Mouse (Mus musculus) embryonic fibroblast, embryonic 13.5 days (primary cell): ENCODE data around the gene Trpc7. TPM values are rescaled to one million over a fixed set of nuclear protein-coding genes. Genes with fewer than 3 reads are reported as not detected.

Experiments used
- H3K27ac ChIP-seq: 2 replicates; pipeline ENCODE4 v1.5.1; 2012; ENCODE audit warnings: low read length, control low read depth, inconsistent platforms; ENCODE audit not compliant: insufficient read depth
- H3K4me1 ChIP-seq: 2 replicates; pipeline ENCODE4 v1.6.1; 2011; ENCODE audit warnings: low read length; ENCODE audit not compliant: control insufficient read depth, insufficient read depth
- H3K4me3 ChIP-seq: 2 replicates; pipeline ENCODE4 v1.5.1; 2011; ENCODE audit warnings: mild to moderate bottlenecking, control low read depth, low read length; ENCODE audit not compliant: insufficient read depth
- CTCF ChIP-seq: IDR thresholded peaks from 2 replicates; pipeline ENCODE4 v1.5.1; 2011; ENCODE audit warnings: mild to moderate bottlenecking, control low read depth, low read length, moderate library complexity, borderline replicate concordance; ENCODE audit not compliant: insufficient read depth
- POLR2A ChIP-seq: IDR thresholded peaks from 2 replicates; pipeline ENCODE4 v1.6.1; 2011; ENCODE audit warnings: low read depth, mild to moderate bottlenecking, control low read depth, low read length, moderate library complexity
- polyA plus RNA-seq: library from polyadenylated mRNA; stranded (reverse); fragments of >200 nt; gene quantifications from 2 replicates; pipeline ENCODE4 v1.2.4, GENCODE M21; 2011; ENCODE audit warnings: low read depth; ENCODE audit not compliant: missing spikeins, insufficient read length

The Trpc7 gene
- polyA plus RNA-seq = not detected in 2 replicates

GRCm38 (mm10) chr13:56895893-56896292 is at the start of gene Trpc7:
Gene Trpc7 (minus strand): TSS chr13:56895993.
- TF ChIP-seq POLR2A = no peak
- no peak for TF ChIP-seq CTCF
- H3K27ac ChIP-seq = no peak within 1 kb of the TSS
- no peaks in the 10 kb centered on the region for H3K4me1 ChIP-seq
- no peak within 1 kb of the TSS for H3K4me3 ChIP-seq

DNA sequence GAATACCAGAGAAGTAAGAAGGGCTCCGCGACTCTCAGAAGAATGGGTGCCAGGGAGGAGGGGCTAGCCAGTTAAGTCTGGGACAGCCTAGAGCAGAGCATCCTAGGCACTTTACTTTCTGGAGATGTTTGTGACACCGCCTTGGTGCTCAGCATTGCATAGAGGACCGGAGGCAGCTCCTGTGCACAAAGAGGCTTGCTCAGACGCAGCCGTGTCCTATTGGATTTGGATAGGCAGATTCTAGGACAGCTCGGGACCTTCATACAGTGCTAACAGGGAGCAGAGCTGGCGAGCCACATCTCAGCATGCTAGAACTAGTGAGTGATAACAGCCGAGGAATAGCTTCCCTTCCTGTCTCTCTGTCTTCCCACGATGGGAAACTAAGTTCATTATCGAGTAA is 43.5 kb upstream of the Trpc7 start:
- TF ChIP-seq CTCF (no peak), POLR2A (no peak)
- Histone ChIP-seq H3K4me1 (no peaks in the 10 kb centered on the region), H3K27ac (no peak overlapping the region), H3K4me3 (no peak overlapping the region)

GRCm38 (mm10) chr13:56933832-56934510 is 38.2 kb upstream of the Trpc7 start:
- no peak overlapping the region for H3K27ac ChIP-seq
- no peak overlapping the region for H3K4me3 ChIP-seq
- no peak for TF ChIP-seq POLR2A
- TF ChIP-seq CTCF = no peak
- no peaks in the 10 kb centered on the region for H3K4me1 ChIP-seq

DNA sequence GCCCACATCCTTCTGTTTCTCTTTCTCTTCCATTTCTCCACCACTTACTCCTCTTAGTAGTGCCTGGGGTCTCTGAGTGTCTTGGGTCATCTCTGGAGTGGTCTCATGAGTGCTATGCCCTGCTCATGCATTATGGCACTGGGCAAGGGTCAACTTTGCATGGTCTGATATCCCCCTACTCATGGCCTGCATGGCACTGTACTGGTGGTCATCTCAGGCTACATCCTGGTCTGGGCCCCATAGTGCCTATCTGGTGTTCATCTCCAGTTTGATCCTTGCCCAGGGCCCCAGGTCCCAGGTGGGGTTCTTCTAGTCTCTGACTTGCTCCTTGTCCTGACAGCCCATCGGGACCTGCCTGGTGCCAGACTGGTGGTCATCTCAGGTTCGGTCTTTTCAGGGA is 34.6 kb upstream of the Trpc7 start:
- Histone ChIP-seq H3K27ac (no peak overlapping the region), H3K4me3 (no peak overlapping the region), H3K4me1 (no peaks in the 10 kb centered on the region)
- TF ChIP-seq CTCF (no peak), POLR2A (no peak)

DNA sequence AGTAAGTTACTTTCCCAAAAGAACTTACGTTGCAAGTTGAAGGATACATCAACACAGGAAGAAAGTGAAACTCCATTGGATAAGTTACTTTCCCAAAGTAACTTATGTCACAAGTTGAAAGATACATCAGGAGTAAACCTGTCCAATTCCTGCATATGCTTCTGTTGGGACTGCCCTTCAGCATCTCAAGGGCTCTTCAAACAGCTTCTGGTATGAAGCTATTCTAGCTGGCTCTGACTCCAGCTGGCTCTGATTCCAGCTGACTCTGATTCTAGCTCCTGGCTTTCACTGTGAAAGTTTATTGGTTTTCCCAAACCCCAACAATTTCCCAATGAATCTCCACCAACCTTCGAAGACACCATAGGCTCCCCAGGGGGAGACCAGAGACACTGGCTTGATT is 27.2 kb upstream of the Trpc7 start:
- Histone ChIP-seq H3K4me3 (no peak overlapping the region), H3K4me1 (no peaks in the 10 kb centered on the region), H3K27ac (no peak overlapping the region)
- no peak for TF ChIP-seq POLR2A
- no peak for TF ChIP-seq CTCF

DNA sequence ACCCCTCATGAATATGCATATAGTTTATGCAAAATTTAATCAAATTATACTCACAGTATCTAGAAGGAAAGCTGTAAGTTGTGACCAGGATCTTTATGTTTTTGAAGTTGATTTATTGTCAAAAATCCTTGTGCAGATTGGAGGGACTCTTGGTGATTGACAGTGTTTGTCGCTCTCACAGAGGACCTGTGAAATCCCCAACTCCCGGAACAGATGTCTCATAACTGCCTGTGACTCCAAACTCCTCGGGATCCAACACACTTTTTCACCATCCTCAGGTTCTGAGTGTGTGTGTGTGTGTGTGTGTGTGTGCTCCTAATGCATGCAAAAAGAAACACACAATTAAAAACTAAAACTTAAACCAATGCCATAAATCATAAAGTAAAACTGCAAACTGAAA is 25.5 kb upstream of the Trpc7 start:
- H3K4me3 ChIP-seq = no peak overlapping the region
- H3K27ac ChIP-seq = no peak overlapping the region
- no peak for TF ChIP-seq CTCF
- no peak for TF ChIP-seq POLR2A
- H3K4me1 ChIP-seq = no peaks in the 10 kb centered on the region

DNA sequence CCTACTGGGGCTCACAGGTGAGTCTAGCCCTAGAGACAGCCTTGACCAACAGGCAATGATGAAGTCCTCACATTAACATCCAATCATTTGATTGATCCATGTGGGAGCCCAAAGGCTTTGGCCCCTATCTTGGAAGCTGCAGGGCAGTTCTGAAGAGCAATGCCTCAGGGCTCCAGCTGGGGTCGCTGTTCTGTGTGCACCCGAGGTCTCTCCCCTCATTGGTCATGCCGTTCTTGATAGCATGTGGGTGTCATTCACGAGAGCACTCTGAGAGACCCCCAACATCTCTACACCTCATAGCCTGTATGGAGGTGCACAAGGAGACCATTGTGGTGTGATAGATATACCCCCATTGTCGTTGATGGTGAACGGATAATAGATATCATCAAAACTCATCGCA is 18.9 kb upstream of the Trpc7 start:
- Histone ChIP-seq H3K27ac (no peak overlapping the region), H3K4me1 (no peaks in the 10 kb centered on the region), H3K4me3 (no peak overlapping the region)
- no peak for TF ChIP-seq POLR2A
- TF ChIP-seq CTCF = no peak

DNA sequence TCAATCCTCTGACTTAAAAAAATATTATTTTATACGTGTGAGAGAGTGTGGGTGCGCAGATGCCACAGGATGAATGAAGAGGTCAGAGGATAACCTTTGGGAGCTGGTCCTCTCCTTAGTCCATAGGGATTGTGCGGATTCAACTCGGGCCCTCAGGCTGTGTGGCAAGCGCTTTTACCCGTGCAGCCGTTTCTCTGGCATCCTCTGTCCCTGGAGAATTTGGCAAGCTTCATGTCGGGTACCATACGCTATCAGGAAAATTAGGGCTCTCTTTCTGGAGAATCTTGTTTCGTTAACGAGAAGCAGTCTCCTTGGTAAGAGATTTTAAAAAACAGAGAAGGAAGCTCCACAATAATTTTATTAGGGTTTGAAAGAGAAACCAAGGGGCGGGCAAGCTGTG is 15.3 kb upstream of the Trpc7 start:
- Histone ChIP-seq H3K27ac (no peak overlapping the region), H3K4me1 (no peaks in the 10 kb centered on the region), H3K4me3 (no peak overlapping the region)
- TF ChIP-seq POLR2A (no peak), CTCF (no peak)

DNA sequence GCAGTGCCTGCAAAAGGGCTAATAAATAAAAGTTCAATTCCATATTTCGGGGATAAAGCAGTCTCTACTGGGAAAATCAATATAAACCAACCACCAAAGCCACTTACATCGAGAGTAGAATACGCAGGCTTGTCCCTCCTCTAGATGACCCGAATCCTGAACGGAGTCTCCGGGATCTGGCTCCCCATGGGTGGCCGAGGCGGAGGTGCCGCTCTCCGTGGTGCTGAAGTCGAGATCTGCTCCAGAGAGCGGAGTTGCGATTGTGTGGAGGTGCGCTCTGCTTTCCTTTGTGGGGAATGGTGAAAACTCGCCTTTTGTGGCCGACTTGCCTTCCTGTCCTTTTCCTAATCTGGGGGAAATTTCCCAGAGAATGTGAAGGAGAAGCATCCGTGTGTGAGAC is 407 bp downstream of the Trpc7 start:
- Histone ChIP-seq H3K4me3 (no peak overlapping the region), H3K27ac (no peak overlapping the region), H3K4me1 (no peaks in the 10 kb centered on the region)
- no peak for TF ChIP-seq POLR2A

DNA sequence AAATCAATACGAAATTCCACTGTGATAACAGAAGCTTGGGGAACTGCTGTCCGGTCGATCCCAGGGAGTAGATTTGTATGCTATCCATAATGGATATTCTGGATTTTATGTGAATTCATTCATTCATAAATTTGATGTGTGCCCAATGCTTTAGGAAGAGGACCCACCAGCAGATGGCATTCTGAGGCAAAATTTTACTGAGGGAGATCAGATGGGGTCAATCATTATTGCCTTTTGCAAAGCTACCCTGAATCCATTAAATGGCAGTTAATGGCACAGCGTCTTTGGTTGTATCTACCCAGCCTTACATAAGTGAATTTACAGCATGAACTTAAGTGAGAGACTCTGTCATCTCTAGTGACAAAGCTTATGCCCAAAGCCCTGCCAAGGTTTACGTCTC is 1.2 kb downstream of the Trpc7 start:
- Histone ChIP-seq H3K4me1 (no peaks in the 10 kb centered on the region), H3K4me3 (no peak overlapping the region), H3K27ac (no peak overlapping the region)
- no peak for TF ChIP-seq CTCF
- TF ChIP-seq POLR2A = no peak
